Mouse (Mus musculus) lung, embryonic 16.5 days (tissue): ENCODE measurements around the gene Mynn. TPM values are rescaled to one million over a fixed set of nuclear protein-coding genes. Genes with fewer than 3 reads are reported as not detected.
A peak's percentile ranks its signal among the peaks of the same experiment; 100 is the strongest.

ENCODE experiments used
- ATAC-seq: fragments of 200-750 bp; cut with Nextera tagmentation; 2 replicates; pipeline ENCODE4 v1.8.0; 2017; ENCODE audit warnings: low read depth, mild to moderate bottlenecking, moderate library complexity
- H3K27ac ChIP-seq: fragments of 300-500 bp; sonication (generic); 2 replicates; pipeline ENCODE4 v1.5.1; 2014; ENCODE audit warnings: mild to moderate bottlenecking, control low read depth, low read length
- H3K27me3 ChIP-seq: fragments of 300-500 bp; sonication (generic); 2 replicates; pipeline ENCODE4 v1.6.1; 2014; ENCODE audit warnings: low read depth, low read length, mixed read lengths; ENCODE audit not compliant: control insufficient read depth, insufficient read depth
- H3K36me3 ChIP-seq: fragments of 300-500 bp; sonication (generic); 2 replicates; pipeline ENCODE4 v1.6.1; 2014; ENCODE audit warnings: low read length; ENCODE audit not compliant: control insufficient read depth, insufficient read depth
- H3K4me1 ChIP-seq: fragments of 300-500 bp; sonication (generic); replicated peaks from 2 replicates; pipeline ENCODE4 v1.6.1; 2014; ENCODE audit warnings: low read length, mixed read lengths; ENCODE audit not compliant: control insufficient read depth, insufficient read depth
- H3K4me2 ChIP-seq: fragments of 300-500 bp; sonication (generic); 2 replicates; pipeline ENCODE4 v1.6.1; 2014; ENCODE audit warnings: low read depth, low read length, control low read depth
- H3K4me3 ChIP-seq: fragments of 300-500 bp; sonication (generic); 2 replicates; pipeline ENCODE4 v1.5.1; 2014; ENCODE audit warnings: mild to moderate bottlenecking, low read length, control low read depth
- H3K9ac ChIP-seq: fragments of 300-500 bp; sonication (generic); 2 replicates; pipeline ENCODE4 v1.6.1; 2014; ENCODE audit warnings: low read length, control low read depth
- H3K9me3 ChIP-seq: fragments of 300-500 bp; sonication (generic); 2 replicates; pipeline ENCODE4 v1.6.1; 2016; ENCODE audit warnings: low read length; ENCODE audit not compliant: control insufficient read depth
- WGBS: fragments of 180-500 bp; shearing (Covaris S2); extraction: QIAGEN DNeasy Blood & Tissue Kit; methylation state at CpG from one replicate; pipeline ENCODE4 v1.1.7; 2014; 5-methylcytosine and 5-hydroxymethylcytosine counted together
- polyA plus RNA-seq: library from polyadenylated mRNA; unstranded; fragments of >200 nt; fragmentation: Nextera tagmentation; extraction: Ambion mirVana; gene quantifications from 2 replicates; pipeline ENCODE4 v1.2.1, GENCODE M21; 2015

Mynn gene
- polyA plus RNA-seq, 1 experiment from 2014 or later: 32.8 TPM

DNA sequence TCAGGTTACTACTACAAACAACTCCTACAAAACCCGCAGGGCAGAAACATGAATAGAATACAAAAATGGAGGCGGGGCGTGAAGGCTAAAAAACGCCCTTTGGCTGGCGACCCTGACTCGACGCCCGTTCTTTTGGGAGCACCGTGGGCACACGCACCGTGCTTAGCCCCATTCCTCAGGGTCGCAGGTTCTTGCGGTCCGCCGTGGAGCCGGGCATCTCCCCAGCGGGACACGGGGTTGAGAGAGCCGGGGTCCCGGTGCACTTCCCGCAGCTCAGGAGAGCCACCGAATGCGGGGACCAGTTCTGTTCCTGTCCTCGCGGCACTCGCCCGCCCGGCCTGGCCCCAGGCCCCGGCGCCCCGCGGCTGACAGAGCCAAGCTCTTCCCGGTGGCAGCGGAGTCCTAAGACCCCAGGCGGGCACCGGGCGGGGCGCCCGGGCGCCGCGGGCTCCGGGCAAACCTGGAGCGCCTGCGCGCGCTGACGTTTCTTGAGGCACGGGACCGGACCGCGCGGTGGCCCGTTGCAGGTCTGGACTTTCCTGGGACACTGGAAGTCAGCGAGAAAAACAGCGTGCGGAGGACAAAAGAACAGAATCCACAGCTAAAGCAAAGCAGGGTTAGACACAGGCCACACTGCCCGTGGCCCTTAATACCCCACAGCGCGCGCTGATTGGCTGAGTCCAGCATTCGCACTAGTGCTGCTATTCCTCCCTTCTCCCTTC lies 6.6 kb upstream of the Mynn start:
- H3K27me3 ChIP-seq: peaks cover 3% of the 10 kb centered on the region; the same call in 1 of the 2 replicates
- peak overlapping the region; percentile 82 for H3K9ac ChIP-seq
- under 1% methylated on average over 62 of the region's 62 CpGs for WGBS
- ATAC-seq: peak; percentile 60
- peaks cover 6% of the 10 kb centered on the region; the same call in 1 of the 2 replicates for H3K4me1 ChIP-seq
- H3K36me3 ChIP-seq: no peaks in the 10 kb centered on the region
- H3K4me2 ChIP-seq: peak overlapping the region; percentile 81
- no peaks in the 10 kb centered on the region for H3K9me3 ChIP-seq
- H3K4me3 ChIP-seq: peak overlapping the region; percentile 71
- H3K27ac ChIP-seq: peak overlapping the region; percentile 16; the same call in 1 of the 2 replicates

DNA sequence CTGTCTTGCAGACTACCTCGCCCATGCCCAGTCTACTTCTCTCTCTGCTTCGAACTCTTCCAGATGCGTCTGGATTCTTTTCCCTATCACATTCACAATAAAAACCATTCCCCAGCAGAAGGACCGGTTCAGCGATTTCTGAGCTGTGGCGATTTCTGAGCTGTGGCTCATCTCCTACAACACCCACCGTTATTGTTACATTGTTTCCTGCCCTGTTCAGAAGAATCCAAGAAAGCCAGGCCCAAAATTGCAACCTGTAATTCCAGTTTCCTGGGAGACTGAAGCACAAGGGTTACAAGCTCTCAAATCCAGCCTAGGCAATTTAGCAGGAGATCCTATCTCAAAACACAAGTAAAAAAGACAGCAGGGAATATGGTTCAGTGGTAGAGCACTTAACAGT lies 4.6 kb upstream of the Mynn start:
- no peak overlapping the region for H3K9ac ChIP-seq
- H3K36me3 ChIP-seq: no peaks in the 10 kb centered on the region
- H3K27me3 ChIP-seq: peaks cover 3% of the 10 kb centered on the region; the same call in 1 of the 2 replicates
- no peaks in the 10 kb centered on the region for H3K9me3 ChIP-seq
- no peak overlapping the region for H3K27ac ChIP-seq
- whole genome bisulfite sequencing: 84% methylated on average over 7 of the region's 7 CpGs
- no peak for ATAC-seq
- H3K4me2 ChIP-seq: no peak overlapping the region
- no peak overlapping the region for H3K4me3 ChIP-seq
- peaks cover 6% of the 10 kb centered on the region; the same call in 1 of the 2 replicates for H3K4me1 ChIP-seq

DNA sequence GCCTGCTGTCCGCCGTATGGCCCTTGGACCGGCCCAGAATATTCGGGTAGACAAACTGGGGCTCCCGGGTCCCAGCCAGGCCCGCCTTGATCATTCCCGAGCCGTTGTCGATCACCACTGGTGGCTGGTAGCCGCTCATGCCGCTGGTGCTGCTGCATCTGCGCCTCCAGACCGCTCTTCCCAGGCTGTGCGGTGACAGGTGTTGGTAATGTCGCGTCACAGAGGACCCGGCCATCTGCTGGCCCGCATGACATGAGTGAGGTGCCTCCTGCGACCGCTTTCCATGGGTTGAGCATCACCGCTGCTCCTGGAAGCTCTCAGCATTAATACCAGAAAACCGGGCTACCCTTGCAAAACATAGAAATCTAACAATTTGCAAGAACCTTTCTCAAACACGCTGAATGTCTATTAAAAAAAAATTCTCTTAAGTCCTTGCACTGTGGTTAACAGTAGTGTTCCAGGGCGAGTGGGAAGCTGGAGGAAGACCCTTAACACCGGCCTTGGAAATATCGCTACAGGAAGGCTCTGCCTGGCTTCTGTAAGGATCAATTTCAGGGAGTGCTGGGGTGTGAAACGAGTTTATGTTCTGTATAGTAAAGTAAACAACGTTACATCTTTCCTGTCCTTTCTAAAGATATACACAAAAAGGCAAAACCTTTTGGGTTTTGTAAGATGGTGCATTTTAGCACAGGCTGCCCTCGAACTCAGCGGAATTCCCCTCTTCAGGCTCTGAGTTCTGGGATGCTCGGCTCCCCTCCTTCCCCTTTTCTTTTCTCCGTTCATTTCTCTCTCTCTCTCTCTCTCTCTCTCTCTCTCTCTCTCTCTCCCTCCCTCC lies 1.9 kb upstream of the Mynn start, which contains the start of gene Actrt3:
TSS of gene Actrt3 (minus strand) at position 229 of the 835 bp plus-strand sequence.
- ATAC-seq: no peak
- Histone ChIP-seq H3K9me3 (no peaks in the 10 kb centered on the region), H3K4me2 (peak within 1 kb of the TSS; percentile 73), H3K9ac (peak within 1 kb of the TSS; percentile 60), H3K36me3 (no peaks in the 10 kb centered on the region; the same call in 1 of the 2 replicates), H3K27me3 (peaks cover 3% of the 10 kb centered on the region; the same call in 1 of the 2 replicates), H3K27ac (peak within 1 kb of the TSS; percentile 69; the same call in 1 of the 2 replicates), H3K4me1 (peaks cover 12% of the 10 kb centered on the region), H3K4me3 (peak within 1 kb of the TSS; percentile 58)
- 2% methylated on average over 32 of the region's 32 CpGs for WGBS

DNA sequence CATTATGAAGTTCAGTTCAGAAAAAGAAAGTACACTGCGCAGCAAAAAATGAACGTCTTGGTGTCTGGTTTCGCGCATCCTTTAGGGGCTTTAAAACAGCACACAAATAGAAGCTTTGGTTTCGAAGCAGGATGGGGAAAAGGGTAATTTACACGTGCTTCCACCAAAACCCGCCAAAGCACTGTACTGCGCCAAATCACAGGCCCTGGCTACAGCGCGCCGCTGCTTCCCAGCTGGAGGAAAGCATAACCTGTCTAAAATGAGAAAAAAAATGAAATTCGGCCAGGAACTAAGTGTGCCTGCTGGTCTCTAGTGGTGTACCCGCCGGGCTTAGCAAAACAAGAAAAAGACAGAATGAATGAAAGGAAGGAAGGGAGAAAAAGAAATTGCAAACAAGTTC lies 1.1 kb upstream of the Mynn start:
- Histone ChIP-seq H3K27ac (peak overlapping the region; percentile 69; the same call in 1 of the 2 replicates), H3K4me3 (peak overlapping the region; percentile 58), H3K4me2 (peak overlapping the region; percentile 73), H3K36me3 (no peaks in the 10 kb centered on the region; the same call in 1 of the 2 replicates), H3K9me3 (no peaks in the 10 kb centered on the region), H3K9ac (peak overlapping the region; percentile 60), H3K4me1 (peaks cover 12% of the 10 kb centered on the region), H3K27me3 (peaks cover 3% of the 10 kb centered on the region; the same call in 1 of the 2 replicates)
- under 1% methylated on average over 14 of the region's 14 CpGs for whole genome bisulfite sequencing
- ATAC-seq: no peak

DNA sequence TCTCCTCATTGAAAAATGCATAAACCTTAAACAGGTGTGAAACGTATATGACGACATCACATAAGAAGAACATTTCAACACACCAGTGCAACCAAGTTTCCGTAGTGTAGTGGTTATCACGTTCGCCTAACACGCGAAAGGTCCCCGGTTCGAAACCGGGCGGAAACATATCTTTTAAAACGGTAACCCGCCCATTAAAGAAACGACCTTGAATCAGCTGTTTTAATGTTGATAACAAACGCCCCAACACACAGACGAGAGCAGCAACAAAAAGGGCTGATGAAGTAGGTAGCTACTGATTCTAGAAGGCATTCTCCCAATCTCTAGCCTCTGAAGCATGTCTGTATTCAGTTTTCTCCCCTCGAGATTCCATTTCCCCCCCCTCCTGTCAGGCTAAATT lies 690 bp upstream of the Mynn start:
- Histone ChIP-seq H3K4me3 (peak overlapping the region; percentile 58), H3K4me1 (peaks cover 12% of the 10 kb centered on the region), H3K9ac (0 out of 2 replicates have a peak overlapping the region, but pooled peaks have one; percentile 28), H3K4me2 (peak overlapping the region; percentile 73), H3K9me3 (no peaks in the 10 kb centered on the region), H3K36me3 (no peaks in the 10 kb centered on the region; the same call in 1 of the 2 replicates), H3K27me3 (peaks cover 3% of the 10 kb centered on the region; the same call in 1 of the 2 replicates), H3K27ac (peak overlapping the region; percentile 63; the same call in 1 of the 2 replicates)
- under 1% methylated on average over 17 of the region's 17 CpGs for WGBS
- ATAC-seq: peak; percentile 42

DNA sequence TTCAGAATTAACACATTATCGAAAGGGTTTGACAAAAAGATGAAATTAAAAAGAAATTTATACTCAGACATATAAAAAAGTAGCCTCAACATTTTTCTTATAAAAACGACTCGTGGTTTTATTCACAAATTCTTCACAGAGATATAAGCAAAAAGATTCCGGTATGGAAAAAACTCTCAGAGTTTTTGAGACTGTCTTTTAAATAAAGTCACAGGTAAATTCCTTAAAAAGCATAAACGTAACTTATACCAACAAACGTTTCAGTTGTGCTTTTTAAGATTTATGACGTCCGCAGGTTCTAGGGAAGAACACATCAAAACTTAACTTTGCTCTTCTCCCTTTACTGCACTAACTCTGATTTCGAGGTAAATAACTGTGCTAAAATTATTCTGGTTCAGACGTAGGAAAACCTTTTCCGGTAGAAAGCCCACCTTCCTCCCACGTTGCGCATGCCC lies 228 bp upstream of the Mynn start:
- no peaks in the 10 kb centered on the region; the same call in 1 of the 2 replicates for H3K36me3 ChIP-seq
- H3K27me3 ChIP-seq: peaks cover 3% of the 10 kb centered on the region; the same call in 1 of the 2 replicates
- peak overlapping the region; percentile 73 for H3K4me2 ChIP-seq
- H3K4me3 ChIP-seq: peak overlapping the region; percentile 85
- H3K27ac ChIP-seq: peak overlapping the region; percentile 94
- H3K9ac ChIP-seq: peak overlapping the region; percentile 92
- no peak for ATAC-seq
- no peaks in the 10 kb centered on the region for H3K9me3 ChIP-seq
- H3K4me1 ChIP-seq: peaks cover 12% of the 10 kb centered on the region
- WGBS: under 1% methylated on average over 13 of the region's 13 CpGs

DNA sequence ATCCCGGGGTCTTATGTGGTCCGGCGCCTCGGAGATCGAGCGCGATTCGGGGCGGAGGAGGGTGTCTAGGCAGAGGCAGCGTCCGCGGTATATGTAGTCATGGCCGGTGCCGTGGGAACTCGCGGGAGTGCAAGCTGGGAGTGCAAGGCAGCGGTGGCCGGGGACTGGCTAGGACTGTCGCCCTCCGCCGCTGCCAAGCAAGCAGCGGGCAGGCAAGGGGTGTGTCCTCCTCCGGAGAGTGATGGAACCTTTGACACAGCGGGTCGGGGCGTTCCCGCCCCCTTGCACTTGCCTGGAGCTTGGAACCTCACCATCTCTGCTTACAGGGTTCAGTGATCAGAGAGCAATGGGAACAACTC lies 854 bp downstream of the Mynn start:
- Histone ChIP-seq H3K4me1 (peaks cover 12% of the 10 kb centered on the region), H3K9me3 (no peaks in the 10 kb centered on the region), H3K9ac (peak overlapping the region; percentile 92), H3K4me3 (peak overlapping the region; percentile 85), H3K36me3 (peaks cover 4% of the 10 kb centered on the region), H3K27ac (peak overlapping the region; percentile 94), H3K4me2 (peak overlapping the region; percentile 53), H3K27me3 (peaks cover 3% of the 10 kb centered on the region; the same call in 1 of the 2 replicates)
- ATAC-seq: peak; percentile 59
- WGBS: under 1% methylated on average over 25 of the region's 27 CpGs

DNA sequence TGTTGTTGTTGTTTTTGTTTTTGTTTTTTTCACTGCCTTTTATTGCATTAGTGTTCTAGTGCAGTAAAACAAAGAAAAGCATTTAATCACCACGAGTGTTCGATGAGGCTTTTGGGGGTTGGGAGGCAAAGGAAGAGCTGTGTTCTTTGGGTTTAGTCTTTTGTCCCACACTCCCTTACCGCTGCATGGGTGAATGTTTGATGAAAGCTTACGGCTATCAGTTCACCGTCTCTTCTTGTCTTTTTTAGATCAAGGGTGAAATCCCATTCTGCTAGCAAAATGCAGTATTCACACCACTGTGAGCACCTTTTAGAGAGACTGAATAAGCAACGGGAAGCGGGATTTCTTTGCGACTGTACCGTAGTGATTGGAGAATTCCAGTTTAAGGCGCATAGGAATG lies 1.4 kb downstream of the Mynn start:
- Histone ChIP-seq H3K4me2 (peak overlapping the region; percentile 53), H3K4me1 (peaks cover 12% of the 10 kb centered on the region), H3K36me3 (peaks cover 6% of the 10 kb centered on the region), H3K27me3 (peaks cover 3% of the 10 kb centered on the region; the same call in 1 of the 2 replicates), H3K27ac (no peak overlapping the region), H3K9ac (peak overlapping the region; percentile 92), H3K4me3 (peak overlapping the region; percentile 85), H3K9me3 (no peaks in the 10 kb centered on the region)
- no peak for ATAC-seq
- WGBS: 33% methylated on average over 10 of the region's 10 CpGs
